Mouse (Mus musculus): ENCODE data around the gene Hdac9.

Hdac9 gene

GRCm38 (mm10) chr12:34215023-34216020, 701.6 kb downstream of the Hdac9 start:
- no peak for DNase-seq

GRCm38 (mm10) chr12:34212162-34212561, 704.7 kb downstream of the Hdac9 start:
- no peak for DNase-seq

GRCm38 (mm10) chr12:34201471-34201870, 715.4 kb downstream of the Hdac9 start:
- peak in 1 of 2 experiments; percentile 9 for DNase-seq

- DNase-seq, result no peak
Observed at GRCm38 (mm10) chr12:34200030-34200446, 716.9 kb downstream of the Hdac9 start.

GRCm38 (mm10) chr12:34195155-34195828, 721.6 kb downstream of the Hdac9 start:
- DNase-seq, result no peak

GRCm38 (mm10) chr12:34194116-34194515, 722.8 kb downstream of the Hdac9 start:
- DNase-seq, result no peak

GRCm38 (mm10) chr12:34191246-34191645, 725.6 kb downstream of the Hdac9 start:
- no peak for DNase-seq

GRCm38 (mm10) chr12:34178931-34179330, 738.0 kb downstream of the Hdac9 start:
- no peak for DNase-seq

- no peak for DNase-seq
Observed at GRCm38 (mm10) chr12:34176790-34177189, 740.1 kb downstream of the Hdac9 start.

GRCm38 (mm10) chr12:34173036-34173435, 743.9 kb downstream of the Hdac9 start:
- DNase-seq, result no peak

GRCm38 (mm10) chr12:34170601-34171000, 746.3 kb downstream of the Hdac9 start:
- no peak for DNase-seq

- no peak for DNase-seq
Observed at GRCm38 (mm10) chr12:34165674-34166073, 751.2 kb downstream of the Hdac9 start.

GRCm38 (mm10) chr12:34156301-34156700, 760.6 kb downstream of the Hdac9 start:
- no peak for DNase-seq

- DNase-seq, result no peak
Observed at GRCm38 (mm10) chr12:34155740-34156139, 761.2 kb downstream of the Hdac9 start.

- no peak for DNase-seq
Observed at GRCm38 (mm10) chr12:34154757-34155156, 762.1 kb downstream of the Hdac9 start.

- DNase-seq, result no peak
Observed at GRCm38 (mm10) chr12:34151336-34151735, 765.6 kb downstream of the Hdac9 start.

- DNase-seq, result no peak
Observed at GRCm38 (mm10) chr12:34142743-34143142, 774.2 kb downstream of the Hdac9 start.

GRCm38 (mm10) chr12:34113336-34113735, 803.6 kb downstream of the Hdac9 start:
- no peak for DNase-seq

- DNase-seq, result no peak
Observed at GRCm38 (mm10) chr12:34092953-34093352, 823.9 kb downstream of the Hdac9 start.

- DNase-seq, result no peak
Observed at GRCm38 (mm10) chr12:34091851-34092250, 825.0 kb downstream of the Hdac9 start.

GRCm38 (mm10) chr12:34087292-34087942, 829.5 kb downstream of the Hdac9 start:
- DNase-seq, result no peak

GRCm38 (mm10) chr12:34076981-34077380, 839.9 kb downstream of the Hdac9 start:
- DNase-seq, result no peak

GRCm38 (mm10) chr12:34075805-34076509, 840.9 kb downstream of the Hdac9 start:
- DNase-seq, result no peak

Measured in lung, postnatal 4 days (tissue).